In the genomic region with DNA sequence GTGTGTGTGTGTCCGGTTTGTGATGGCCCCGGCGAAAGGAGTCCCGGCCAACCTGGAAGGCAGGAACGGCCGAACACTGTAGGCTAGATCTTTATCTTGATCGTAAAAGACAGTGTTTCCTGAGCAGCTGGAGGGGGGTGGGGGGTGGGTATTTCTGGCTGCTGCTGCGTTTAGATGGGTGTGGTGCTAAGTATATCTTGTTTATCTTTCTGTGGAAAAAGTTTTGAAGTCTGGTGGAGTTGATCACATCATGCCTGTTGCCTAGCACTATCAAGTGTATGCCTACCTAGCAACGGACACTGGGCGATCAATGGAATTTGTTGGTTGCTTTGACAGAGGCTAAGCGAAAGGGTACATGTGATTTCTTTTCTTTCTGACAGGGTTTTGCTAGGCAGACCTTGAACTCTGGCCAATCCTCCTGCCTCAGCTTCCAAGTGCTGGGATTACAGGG, we compare ENCODE assay signal across 9 mouse cellular contexts. TPM values are rescaled to one million over a fixed set of nuclear protein-coding genes. Genes with fewer than 3 reads are reported as not detected.
DNase-seq lines count a peak whose midpoint lies in the region; ATAC-seq lines count a peak whose summit lies in the region.
"Had no signal": no experiment of that assay in that cellular context is flagged by ENCODE, and none has a peak within 500 bp of the region (broad histone marks: within the 10 kb centered on the region; RNA-seq: fewer than 3 reads in every experiment).

No protein-coding gene starts in this region.

- peak; percentile 79 for ATAC-seq in inflammation-experienced regulatory T-cells, adult 6 months
- peak; percentile 11 for ATAC-seq in stomach, embryonic 16.5 days (ENCODE audit: insufficient read depth, low FRiP score)

- peak overlapping the region; percentile 90 for H3K4me3 ChIP-seq in forebrain, embryonic 10.5 days
- peak overlapping the region; percentile 64 for H3K4me3 ChIP-seq in stomach, embryonic 16.5 days (replicated peaks; ENCODE audit: low read length)

- peak overlapping the region; percentile 80 for H3K4me2 ChIP-seq in stomach, embryonic 16.5 days (ENCODE audit: low read depth, low read length)

- peaks cover 39% of the 10 kb centered on the region for H3K36me3 ChIP-seq in forebrain, embryonic 10.5 days (replicated peaks)
- H3K36me3 ChIP-seq in stomach, embryonic 16.5 days (ENCODE audit: control insufficient read depth, insufficient read depth, low read length): no peaks in the 10 kb centered on the region

- 1% methylated on average over 11 of the region's 11 CpGs for WGBS in forebrain, embryonic 10.5 days
- under 1% methylated on average over 11 of the region's 11 CpGs for WGBS in stomach, embryonic 16.5 days

- no peaks in the 10 kb centered on the region for H3K9me3 ChIP-seq in forebrain, embryonic 10.5 days
- H3K9me3 ChIP-seq in stomach, embryonic 16.5 days (replicated peaks; ENCODE audit: control insufficient read depth, low read length): no peaks in the 10 kb centered on the region

- H3K9ac ChIP-seq in stomach, embryonic 16.5 days (ENCODE audit: low read length): peak overlapping the region; percentile 99

- H3K4me1 ChIP-seq in forebrain, embryonic 10.5 days: peaks cover 44% of the 10 kb centered on the region
- peaks cover 35% of the 10 kb centered on the region for H3K4me1 ChIP-seq in stomach, embryonic 16.5 days (ENCODE audit: control insufficient read depth, insufficient read depth, low read length)

- peak overlapping the region; percentile 99 for H3K27ac ChIP-seq in forebrain, embryonic 10.5 days
- peak overlapping the region; percentile 99 for H3K27ac ChIP-seq in stomach, embryonic 16.5 days (ENCODE audit: low read length)

- DNase-seq in kidney, adult 18-20 months: peak; percentile 37
- no peak for DNase-seq in kidney, adult 8-10 months
- DNase-seq in T-cell, adult 2 months (ENCODE audit: low spot score): peak; percentile 80
- DNase-seq in forebrain, embryonic 10.5 days (ENCODE audit: extremely low spot score, low spot score): no peak
- DNase-seq in lung, postnatal 14 days: peak; percentile 25
- no peak for DNase-seq in layer of hippocampus, postnatal 25 days (ENCODE audit: extremely low spot score in 1 of 2, low spot score in 1 of 2)

- no peaks in the 10 kb centered on the region for H3K27me3 ChIP-seq in forebrain, embryonic 10.5 days (ENCODE audit: poor library complexity, severe bottlenecking)
- no peaks in the 10 kb centered on the region for H3K27me3 ChIP-seq in stomach, embryonic 16.5 days (ENCODE audit: control insufficient read depth, insufficient read depth, low read length)

RNA-seq across cellular contexts. Expression of a gene that starts 1.1 kb away (rescaled TPM):
- 35.7 and 36.1 TPM in 2 replicates for polyA plus RNA-seq in forebrain, embryonic 10.5 days (2016; fragmentation: Nextera tagmentation; extraction: Ambion mirVana)
- polyA plus RNA-seq in inflammation-experienced regulatory T-cells, adult 6 months (2017; shearing (Covaris generic)): 10 to 100 TPM in 2 of 3 experiments, 1 to 10 TPM in 1; 7.3 to 10.6 (median 10.5) TPM
- polyA plus RNA-seq in stomach, embryonic 16.5 days (2015; fragmentation: Nextera tagmentation; extraction: Ambion mirVana): 26.7 and 27.8 TPM in 2 replicates
- total RNA-seq in layer of hippocampus, postnatal 25 days (2021): 10 to 100 TPM; 23.3 to 26.3 TPM

RNA-seq across cellular contexts. Expression of a gene that starts 49.7 kb away (rescaled TPM):
- polyA plus RNA-seq in forebrain, embryonic 10.5 days (2016; fragmentation: Nextera tagmentation; extraction: Ambion mirVana): not detected in 2 replicates
- polyA plus RNA-seq in inflammation-experienced regulatory T-cells, adult 6 months (2017; shearing (Covaris generic)): not detected
- 1.9 and 2.6 TPM in 2 replicates for polyA plus RNA-seq in stomach, embryonic 16.5 days (2015; fragmentation: Nextera tagmentation; extraction: Ambion mirVana)
- total RNA-seq in layer of hippocampus, postnatal 25 days (2021): 1 to 10 TPM in 1 of 2 experiments, under 1 TPM in 1; 0.92 to 1.6 TPM
- total RNA-seq: adrenal gland, adult 18-20 months had no signal

Comparison
In these comparisons a context has a peak if more than half of its experiments do, and no peak if none do; other contexts are left out.
1. DNase-seq: peak in kidney, adult 18-20 months (single experiment), T-cell, adult 2 months (single experiment) and lung, postnatal 14 days (single experiment); none in kidney, adult 8-10 months (0 of 2), forebrain, embryonic 10.5 days (single experiment) and layer of hippocampus, postnatal 25 days (0 of 2).